Mouse (Mus musculus) embryonic facial prominence, embryonic 13.5 days (tissue): Measurements from ENCODE around the gene Cwc22. TPM values are rescaled to one million over a fixed set of nuclear protein-coding genes. Genes with fewer than 3 reads are reported as not detected.

Experiments used
- ATAC-seq: fragments of 200-750 bp; cut with Nextera tagmentation; 2 replicates; pipeline ENCODE4 v1.8.0; 2017; ENCODE audit warnings: low read depth; ENCODE audit not compliant: insufficient number of reproducible peaks, insufficient read depth, low FRiP score, low TSS enrichment
- H3K27ac ChIP-seq: fragments of 300-500 bp; sonication (generic); 2 replicates; pipeline ENCODE4 v1.5.1; 2015; ENCODE audit warnings: moderate library complexity, mild to moderate bottlenecking, inconsistent platforms
- H3K27me3 ChIP-seq: fragments of 300-500 bp; sonication (generic); 2 replicates; pipeline ENCODE4 v1.6.1; 2015; ENCODE audit warnings: mild to moderate bottlenecking, inconsistent platforms
- H3K36me3 ChIP-seq: fragments of 300-500 bp; sonication (generic); 2 replicates; pipeline ENCODE4 v1.6.1; 2015; ENCODE audit warnings: mild to moderate bottlenecking, inconsistent platforms
- H3K4me1 ChIP-seq: fragments of 300-500 bp; sonication (generic); 2 replicates; pipeline ENCODE4 v1.6.1; 2015; ENCODE audit warnings: inconsistent platforms
- H3K4me2 ChIP-seq: fragments of 300-500 bp; sonication (generic); 2 replicates; pipeline ENCODE4 v1.6.1; 2015; ENCODE audit warnings: moderate library complexity, mild to moderate bottlenecking, inconsistent platforms
- H3K4me3 ChIP-seq: fragments of 300-500 bp; sonication (generic); 2 replicates; pipeline ENCODE4 v1.5.1; 2015; ENCODE audit warnings: mild to moderate bottlenecking, inconsistent platforms
- H3K9ac ChIP-seq: fragments of 300-500 bp; sonication (generic); 2 replicates; pipeline ENCODE4 v1.6.1; 2015; ENCODE audit warnings: mild to moderate bottlenecking, inconsistent platforms
- H3K9me3 ChIP-seq: fragments of 300-500 bp; sonication (generic); 2 replicates; pipeline ENCODE4 v1.6.1; 2016; ENCODE audit warnings: inconsistent platforms
- WGBS: fragments of 180-500 bp; shearing (Covaris S2); methylation state at CpG from one replicate; pipeline ENCODE4 v1.1.7; 2015; ENCODE audit warnings: mixed read lengths; 5-methylcytosine and 5-hydroxymethylcytosine counted together
- polyA plus RNA-seq: library from polyadenylated mRNA; unstranded; fragments of >200 nt; fragmentation: Nextera tagmentation; extraction: Ambion mirVana; gene quantifications from 2 replicates; pipeline ENCODE4 v1.2.1, GENCODE M21; 2015

Gene Cwc22
- polyA plus RNA-seq, 1 experiment from 2014 or later, result 35.5 TPM

DNA sequence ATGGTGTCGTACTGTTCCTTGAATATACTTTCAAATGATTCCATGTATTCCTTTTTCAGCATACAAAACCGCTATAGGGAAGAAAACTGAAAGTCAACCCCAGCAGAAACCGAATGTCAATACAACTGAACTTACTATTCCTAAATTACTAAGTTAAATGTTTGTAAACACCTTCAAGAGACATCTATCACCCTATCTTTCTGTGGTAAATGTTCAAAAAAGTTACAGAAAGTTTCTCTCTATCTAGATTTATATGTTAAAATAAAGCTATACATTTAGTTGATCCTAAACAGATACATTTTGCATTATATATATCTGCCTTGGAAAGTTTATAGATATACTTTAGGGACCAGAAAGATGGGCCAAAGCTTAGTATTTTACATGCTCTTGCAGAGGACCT is 39.0 kb downstream of the Cwc22 start:
- H3K4me1 ChIP-seq, result no peaks in the 10 kb centered on the region
- no peak overlapping the region for H3K4me2 ChIP-seq
- no peak overlapping the region for H3K27ac ChIP-seq
- 94% methylated on average over 3 of the region's 3 CpGs for WGBS
- H3K9me3 ChIP-seq, result no peaks in the 10 kb centered on the region
- peaks cover 48% of the 10 kb centered on the region for H3K36me3 ChIP-seq
- no peak for ATAC-seq
- H3K4me3 ChIP-seq, result no peak overlapping the region
- H3K9ac ChIP-seq, result no peak overlapping the region
- H3K27me3 ChIP-seq, result no peaks in the 10 kb centered on the region

DNA sequence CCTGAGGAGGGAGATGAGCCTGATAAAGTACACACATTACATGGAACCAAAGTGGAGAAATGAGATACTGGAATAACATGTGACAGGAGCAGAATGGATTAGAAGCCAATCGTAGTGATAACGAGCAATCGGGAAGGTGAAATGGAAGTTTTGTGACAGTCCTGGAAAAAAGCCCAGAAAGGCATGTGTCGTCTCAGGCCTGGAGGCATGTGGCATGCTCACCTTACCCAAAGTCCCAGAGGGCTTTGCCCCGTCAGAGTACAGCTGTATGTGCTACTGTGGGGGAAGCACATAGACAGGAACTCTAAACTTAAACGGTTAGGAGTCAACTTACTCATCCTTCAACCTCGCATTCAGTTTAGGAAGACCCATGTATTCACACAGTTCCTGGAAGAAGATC is 41.2 kb downstream of the Cwc22 start:
- Histone ChIP-seq H3K27me3 (no peaks in the 10 kb centered on the region), H3K4me3 (no peak overlapping the region), H3K9ac (no peak overlapping the region), H3K9me3 (no peaks in the 10 kb centered on the region), H3K36me3 (peaks cover 55% of the 10 kb centered on the region), H3K4me1 (no peaks in the 10 kb centered on the region), H3K4me2 (no peak overlapping the region), H3K27ac (no peak overlapping the region)
- no peak for ATAC-seq
- WGBS, result 85% methylated on average over 7 of the region's 7 CpGs

DNA sequence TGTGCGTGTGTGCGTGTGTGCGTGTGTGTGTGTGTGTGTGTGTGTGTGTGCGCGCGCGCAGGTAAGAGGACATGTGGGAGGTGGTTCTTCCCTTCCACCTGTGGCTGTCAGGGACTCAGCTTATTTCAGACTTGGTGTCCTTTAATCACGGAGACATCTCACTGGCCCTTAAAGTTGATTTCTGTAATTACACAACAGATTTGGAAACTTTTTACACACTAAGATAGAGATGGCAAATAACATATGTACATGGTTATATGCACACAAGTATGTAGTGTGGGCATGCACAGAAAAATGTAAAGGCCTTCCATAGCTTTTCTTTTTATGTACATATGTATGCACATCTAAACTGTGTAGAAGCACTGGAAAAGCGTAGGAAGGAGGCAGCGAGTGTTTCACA is 41.7 kb downstream of the Cwc22 start:
- 91% methylated on average over 10 of the region's 10 CpGs for WGBS
- no peak overlapping the region for H3K4me3 ChIP-seq
- ATAC-seq, result no peak

GRCm38 (mm10) chr2:77903979-77904378 is 42.2 kb downstream of the Cwc22 start:
- 96% methylated on average over 9 of the region's 9 CpGs for WGBS
- Histone ChIP-seq H3K9ac (no peak overlapping the region), H3K9me3 (no peaks in the 10 kb centered on the region), H3K4me1 (no peaks in the 10 kb centered on the region), H3K4me2 (no peak overlapping the region), H3K4me3 (no peak overlapping the region), H3K27me3 (no peaks in the 10 kb centered on the region), H3K36me3 (peaks cover 64% of the 10 kb centered on the region), H3K27ac (no peak overlapping the region)
- ATAC-seq, result no peak

More for the DNA sequence above, 41.7 kb downstream of the Cwc22 start:
- Histone ChIP-seq H3K4me2 (no peak overlapping the region), H3K36me3 (peaks cover 61% of the 10 kb centered on the region), H3K9ac (no peak overlapping the region), H3K4me1 (no peaks in the 10 kb centered on the region), H3K9me3 (no peaks in the 10 kb centered on the region), H3K27me3 (no peaks in the 10 kb centered on the region), H3K27ac (no peak overlapping the region)

- Histone ChIP-seq H3K4me2 (no peak overlapping the region), H3K36me3 (peaks cover 73% of the 10 kb centered on the region)
These were observed 43.1 kb downstream of the Cwc22 start for GRCm38 (mm10) chr2:77903098-77903497.

DNA sequence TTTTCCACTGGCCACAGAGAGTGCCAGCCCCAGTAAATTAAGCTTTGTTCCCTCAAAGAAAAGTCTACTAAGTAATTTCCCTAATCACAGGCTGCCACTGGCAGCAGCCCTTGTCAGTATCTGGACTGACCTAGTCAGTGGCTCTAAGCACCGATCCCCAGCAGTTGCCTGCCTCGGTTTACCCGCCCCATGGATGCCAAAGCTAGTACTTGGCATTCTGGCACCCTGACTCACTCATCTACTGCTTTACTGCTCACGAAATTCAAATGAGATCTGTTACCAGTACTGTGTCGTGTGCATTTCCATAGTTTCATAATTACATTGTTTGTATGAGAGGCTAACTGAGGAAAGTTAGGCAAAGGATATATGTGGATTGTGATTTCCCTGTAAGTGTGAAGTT is 44.9 kb downstream of the Cwc22 start:
- no peak for ATAC-seq
- Histone ChIP-seq H3K27ac (no peak overlapping the region), H3K9ac (no peak overlapping the region), H3K4me3 (no peak overlapping the region), H3K9me3 (no peaks in the 10 kb centered on the region), H3K36me3 (peaks cover 82% of the 10 kb centered on the region), H3K27me3 (no peaks in the 10 kb centered on the region), H3K4me1 (no peaks in the 10 kb centered on the region), H3K4me2 (no peak overlapping the region)
- WGBS, result 90% methylated on average over 5 of the region's 5 CpGs

More at GRCm38 (mm10) chr2:77903098-77903497, 43.1 kb downstream of the Cwc22 start:
- 97% methylated on average over 3 of the region's 3 CpGs for WGBS
- H3K27me3 ChIP-seq, result no peaks in the 10 kb centered on the region
- no peak overlapping the region for H3K9ac ChIP-seq
- no peaks in the 10 kb centered on the region for H3K9me3 ChIP-seq
- no peak overlapping the region for H3K27ac ChIP-seq
- no peak overlapping the region for H3K4me3 ChIP-seq
- H3K4me1 ChIP-seq, result no peaks in the 10 kb centered on the region
- ATAC-seq, result no peak

DNA sequence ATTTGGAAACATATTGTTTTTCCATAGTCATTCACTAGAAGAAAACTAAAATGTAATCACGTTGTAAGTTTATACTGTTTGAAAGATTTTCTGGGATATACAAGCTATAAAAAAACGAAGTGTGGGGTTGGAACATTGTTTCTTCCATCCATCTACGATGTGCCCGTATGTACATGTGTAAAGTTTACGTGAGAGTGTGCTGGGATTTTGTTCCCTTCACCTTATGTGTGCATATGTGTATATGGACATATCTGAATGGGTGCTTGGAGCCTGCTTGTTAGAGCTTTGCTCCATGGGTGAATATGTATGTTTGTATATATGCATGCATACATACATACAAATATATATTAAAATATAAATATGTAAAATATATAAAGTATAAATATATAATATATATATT is 45.4 kb downstream of the Cwc22 start:
- H3K27me3 ChIP-seq, result no peaks in the 10 kb centered on the region
- WGBS, result 91% methylated on average over 5 of the region's 5 CpGs
- H3K27ac ChIP-seq, result no peak overlapping the region
- H3K4me3 ChIP-seq, result no peak overlapping the region
- no peaks in the 10 kb centered on the region for H3K4me1 ChIP-seq
- no peak overlapping the region for H3K9ac ChIP-seq
- no peak overlapping the region for H3K4me2 ChIP-seq
- H3K36me3 ChIP-seq, result peaks cover 82% of the 10 kb centered on the region
- H3K9me3 ChIP-seq, result no peaks in the 10 kb centered on the region
- ATAC-seq, result no peak

DNA sequence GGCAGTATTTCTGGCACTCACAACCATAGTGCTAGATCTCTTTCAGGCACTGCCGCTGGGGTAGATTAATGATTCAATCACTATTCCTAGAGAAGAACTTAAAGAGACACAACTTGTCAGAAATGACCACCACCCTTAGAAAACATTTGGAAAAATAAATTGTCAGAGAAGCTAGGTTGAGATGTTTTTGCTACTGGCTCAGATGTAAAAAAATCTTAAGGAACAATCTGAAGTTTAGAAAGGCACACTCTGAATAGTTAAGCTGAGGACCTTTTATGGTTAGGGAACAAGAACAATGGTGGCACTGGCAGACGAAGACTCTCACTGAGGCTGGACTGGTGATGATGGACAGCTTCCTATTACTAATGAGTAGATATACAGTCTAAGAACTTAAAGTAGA is 46.1 kb downstream of the Cwc22 start:
- no peak overlapping the region for H3K9ac ChIP-seq
- H3K4me3 ChIP-seq, result no peak overlapping the region
- no peak overlapping the region for H3K27ac ChIP-seq
- WGBS, result 90% methylated on average over 2 of the region's 2 CpGs
- ATAC-seq, result no peak
- no peak overlapping the region for H3K4me2 ChIP-seq
- no peaks in the 10 kb centered on the region for H3K4me1 ChIP-seq
- H3K27me3 ChIP-seq, result no peaks in the 10 kb centered on the region
- peaks cover 78% of the 10 kb centered on the region for H3K36me3 ChIP-seq
- H3K9me3 ChIP-seq, result no peaks in the 10 kb centered on the region

GRCm38 (mm10) chr2:77898436-77898835 is 47.7 kb downstream of the Cwc22 start:
- Histone ChIP-seq H3K4me3 (no peak overlapping the region), H3K27ac (no peak overlapping the region), H3K9ac (no peak overlapping the region), H3K4me2 (no peak overlapping the region), H3K4me1 (no peaks in the 10 kb centered on the region), H3K27me3 (no peaks in the 10 kb centered on the region), H3K36me3 (peaks cover 76% of the 10 kb centered on the region), H3K9me3 (no peaks in the 10 kb centered on the region)
- ATAC-seq, result no peak
- whole genome bisulfite sequencing, result 97% methylated on average over 2 of the region's 2 CpGs

GRCm38 (mm10) chr2:77897988-77898387 is 48.2 kb downstream of the Cwc22 start:
- ATAC-seq, result no peak
- Histone ChIP-seq H3K9me3 (no peaks in the 10 kb centered on the region), H3K27me3 (no peaks in the 10 kb centered on the region), H3K4me2 (no peak overlapping the region), H3K9ac (no peak overlapping the region), H3K36me3 (peaks cover 75% of the 10 kb centered on the region), H3K4me1 (no peaks in the 10 kb centered on the region), H3K27ac (no peak overlapping the region), H3K4me3 (no peak overlapping the region)
- WGBS, result 92% methylated on average over 5 of the region's 5 CpGs

GRCm38 (mm10) chr2:77897558-77897899 is 48.6 kb downstream of the Cwc22 start:
- H3K4me3 ChIP-seq, result no peak overlapping the region
- peaks cover 71% of the 10 kb centered on the region for H3K36me3 ChIP-seq
- no peaks in the 10 kb centered on the region for H3K27me3 ChIP-seq
- no peak overlapping the region for H3K9ac ChIP-seq
- no peak for ATAC-seq
- H3K27ac ChIP-seq, result no peak overlapping the region
- WGBS, result 91% methylated on average over 3 of the region's 3 CpGs
- no peaks in the 10 kb centered on the region for H3K9me3 ChIP-seq
- H3K4me1 ChIP-seq, result no peaks in the 10 kb centered on the region
- no peak overlapping the region for H3K4me2 ChIP-seq

- H3K9ac ChIP-seq, result no peak overlapping the region
- no peak overlapping the region for H3K4me3 ChIP-seq
- no peaks in the 10 kb centered on the region for H3K4me1 ChIP-seq
- no peak overlapping the region for H3K27ac ChIP-seq
- ATAC-seq, result no peak
- peaks cover 68% of the 10 kb centered on the region for H3K36me3 ChIP-seq
- no peaks in the 10 kb centered on the region for H3K9me3 ChIP-seq
- 92% methylated on average over 12 of the region's 12 CpGs for WGBS
- no peak overlapping the region for H3K4me2 ChIP-seq
- no peaks in the 10 kb centered on the region for H3K27me3 ChIP-seq
These were observed 49.2 kb downstream of the Cwc22 start for GRCm38 (mm10) chr2:77896843-77897557.
